In the genomic region with DNA sequence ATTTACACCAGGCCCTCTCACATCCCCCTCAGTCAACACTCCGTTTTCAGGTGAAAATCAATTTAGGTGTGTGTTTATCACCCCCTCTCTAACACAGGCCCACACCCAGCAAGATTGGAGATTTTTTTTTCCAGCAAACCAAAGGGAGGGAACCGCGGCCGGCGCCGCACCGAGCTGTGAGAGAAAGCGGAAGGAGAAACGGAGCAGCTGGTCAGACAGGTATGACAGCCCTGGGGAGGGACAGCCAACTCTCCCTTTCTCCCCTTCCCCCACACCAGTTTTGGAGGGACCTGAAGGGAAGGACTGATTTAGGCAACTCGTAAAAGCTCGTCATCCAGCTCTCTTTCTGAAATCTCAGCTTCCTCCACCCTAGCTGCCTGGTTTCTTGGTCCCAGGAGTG, we compare ENCODE assay signal across 14 mouse cellular contexts. TPM values are rescaled to one million over a fixed set of nuclear protein-coding genes. Genes with fewer than 3 reads are reported as not detected.
DNase-seq lines count a peak whose midpoint lies in the region; ATAC-seq lines count a peak whose summit lies in the region.
"Had no signal": no experiment of that assay in that cellular context is flagged by ENCODE, and none has a peak within 500 bp of the region (broad histone marks: within the 10 kb centered on the region; RNA-seq: fewer than 3 reads in every experiment).

No protein-coding gene starts in this region.

- H3K9ac ChIP-seq in liver, embryonic 11.5 days (ENCODE audit: low read depth, low read length): no peak overlapping the region
- no peak overlapping the region for H3K9ac ChIP-seq in lung, embryonic 15.5 days
- no peak overlapping the region for H3K9ac ChIP-seq in forebrain, embryonic 14.5 days (ENCODE audit: low read length)

- WGBS in liver, embryonic 11.5 days: 14% methylated on average over 11 of the region's 11 CpGs
- WGBS in lung, embryonic 15.5 days: 19% methylated on average over 11 of the region's 11 CpGs
- 46% methylated on average over 11 of the region's 11 CpGs for WGBS in forebrain, embryonic 14.5 days

- H3K4me1 ChIP-seq in liver, embryonic 11.5 days (replicated peaks; ENCODE audit: control insufficient read depth, insufficient read depth, low read length): peaks cover 7% of the 10 kb centered on the region
- H3K4me1 ChIP-seq in lung, embryonic 15.5 days: peaks cover 48% of the 10 kb centered on the region
- no peaks in the 10 kb centered on the region for H3K4me1 ChIP-seq in forebrain, embryonic 14.5 days (ENCODE audit: control insufficient read depth, insufficient read depth, low read length)

- H3K9me3 ChIP-seq in liver, embryonic 11.5 days (ENCODE audit: control insufficient read depth, low read length): no peaks in the 10 kb centered on the region
- no peaks in the 10 kb centered on the region for H3K9me3 ChIP-seq in lung, embryonic 15.5 days
- H3K9me3 ChIP-seq in forebrain, embryonic 14.5 days (replicated peaks; ENCODE audit: control insufficient read depth, low read length): no peaks in the 10 kb centered on the region

- H3K27ac ChIP-seq in liver, embryonic 11.5 days (ENCODE audit: low read depth, low read length): no peak overlapping the region
- H3K27ac ChIP-seq in lung, embryonic 15.5 days: peak overlapping the region; percentile 86
- H3K27ac ChIP-seq in forebrain, embryonic 14.5 days (ENCODE audit: low read depth, low read length): no peak overlapping the region

- peak overlapping the region; percentile 32 for H3K4me2 ChIP-seq in liver, embryonic 11.5 days
- H3K4me2 ChIP-seq in lung, embryonic 15.5 days: 0 out of 2 replicates have a peak overlapping the region, but pooled peaks have one; percentile 9
- H3K4me2 ChIP-seq in forebrain, embryonic 14.5 days (ENCODE audit: low read length): no peak overlapping the region

- H3K36me3 ChIP-seq in liver, embryonic 11.5 days (ENCODE audit: control insufficient read depth, insufficient read depth, low read length): no peaks in the 10 kb centered on the region
- H3K36me3 ChIP-seq in lung, embryonic 15.5 days: no peaks in the 10 kb centered on the region
- no peaks in the 10 kb centered on the region for H3K36me3 ChIP-seq in forebrain, embryonic 14.5 days (ENCODE audit: control insufficient read depth, insufficient read depth, low read length)

- ATAC-seq in liver, embryonic 11.5 days (replicated peaks; ENCODE audit: low FRiP score): no peak
- no peak for ATAC-seq in lung, embryonic 15.5 days (ENCODE audit: borderline replicate concordance, extremely low read depth, low FRiP score, low TSS enrichment)
- ATAC-seq in forebrain, embryonic 14.5 days: no peak
- ATAC-seq: CD4-positive, CD25-positive, alpha-beta regulatory T cell, adult 4 months; midbrain, embryonic 16.5 days had no signal

- no peak for DNase-seq in liver, embryonic 11.5 days (ENCODE audit: low spot score)
- no peak for DNase-seq in liver
- DNase-seq in kidney, postnatal 10 days: peak; percentile 50
- peak; percentile 76 to 77 for DNase-seq in urinary bladder, postnatal 36 days (ENCODE audit: low spot score in 2 of 2)
- DNase-seq in cerebellum, adult 18-20 months: no peak
- DNase-seq in left cerebral cortex, adult 8-10 months (ENCODE audit: low spot score in 2 of 2): no peak
- no peak for DNase-seq in forebrain, embryonic 14.5 days (ENCODE audit: low spot score)
- DNase-seq: cerebellum, adult 2 months had no signal

- H3K4me3 ChIP-seq in liver, embryonic 11.5 days (ENCODE audit: low read depth, low read length): no peak overlapping the region
- no peak overlapping the region for H3K4me3 ChIP-seq in lung, embryonic 15.5 days
- H3K4me3 ChIP-seq in forebrain, embryonic 14.5 days (ENCODE audit: low read depth, low read length): no peak overlapping the region

- H3K27me3 ChIP-seq in liver, embryonic 11.5 days (replicated peaks; ENCODE audit: control insufficient read depth, insufficient read depth, low read length): peaks cover 50% of the 10 kb centered on the region
- H3K27me3 ChIP-seq in lung, embryonic 15.5 days: peaks cover 44% of the 10 kb centered on the region
- peaks cover 27% of the 10 kb centered on the region for H3K27me3 ChIP-seq in forebrain, embryonic 14.5 days (replicated peaks; ENCODE audit: control insufficient read depth, insufficient read depth, low read length)

RNA-seq across cellular contexts. Expression of a gene that starts 2.0 kb away (rescaled TPM):
- 103 TPM in 2 replicates for polyA plus RNA-seq in liver, embryonic 11.5 days (2014; fragmentation: Nextera tagmentation; extraction: Ambion mirVana)
- 307 and 345 TPM in 2 replicates for polyA plus RNA-seq in lung, embryonic 15.5 days (2015; fragmentation: Nextera tagmentation; extraction: Ambion mirVana)
- under 1 TPM; 0.17 to 0.95 (median 0.23) TPM for total RNA-seq in left cerebral cortex, adult 8-10 months (2022)
- polyA plus RNA-seq in forebrain, embryonic 14.5 days (2014; fragmentation: Nextera tagmentation; extraction: Ambion mirVana): 2.7 and 3.7 TPM in 2 replicates

RNA-seq across cellular contexts. Expression of a gene that starts 21.7 kb away (rescaled TPM):
- polyA plus RNA-seq in liver, embryonic 11.5 days (2014; fragmentation: Nextera tagmentation; extraction: Ambion mirVana): 110 and 113 TPM in 2 replicates
- 221 and 264 TPM in 2 replicates for polyA plus RNA-seq in lung, embryonic 15.5 days (2015; fragmentation: Nextera tagmentation; extraction: Ambion mirVana)
- 1 to 10 TPM in 2 of 4 experiments, under 1 TPM in 2; 0.26 to 2.5 (median 1.3) TPM for total RNA-seq in left cerebral cortex, adult 8-10 months (2022)
- 5.6 and 7.1 TPM in 2 replicates for polyA plus RNA-seq in forebrain, embryonic 14.5 days (2014; fragmentation: Nextera tagmentation; extraction: Ambion mirVana)

RNA-seq across cellular contexts. Expression of a gene that starts 52.2 kb away (rescaled TPM):
- polyA plus RNA-seq in liver, embryonic 11.5 days (2014; fragmentation: Nextera tagmentation; extraction: Ambion mirVana): not detected in 2 replicates
- 0.22 TPM in 1 of 2 replicates, not detected in the other for polyA plus RNA-seq in lung, embryonic 15.5 days (2015; fragmentation: Nextera tagmentation; extraction: Ambion mirVana)
- total RNA-seq in left cerebral cortex, adult 8-10 months (2022): not detected
- polyA plus RNA-seq in forebrain, embryonic 14.5 days (2014; fragmentation: Nextera tagmentation; extraction: Ambion mirVana): not detected in 2 replicates
- total RNA-seq: adrenal gland, postnatal 4 days had no signal
- polyA plus RNA-seq: CD4-positive, CD25-positive, alpha-beta regulatory T cell, adult 4 months; cerebellum, adult 2 months; heart, embryonic 14.5 days; limb, embryonic 11.5 days; midbrain, embryonic 16.5 days had no signal

Comparison
In these comparisons a context has a peak if more than half of its experiments do, and no peak if none do; other contexts are left out.
1. DNase-seq: peak in kidney, postnatal 10 days (single experiment) and urinary bladder, postnatal 36 days (2 of 2); none in liver, embryonic 11.5 days (single experiment), liver (single experiment), cerebellum, adult 18-20 months (0 of 2), left cerebral cortex, adult 8-10 months (0 of 2) and forebrain, embryonic 14.5 days (single experiment).
2. RNA of a gene that starts 2.0 kb away (polyA plus RNA-seq): 307 to 345 TPM in lung, embryonic 15.5 days and 103 TPM in liver, embryonic 11.5 days; 2.7 to 3.7 TPM in forebrain, embryonic 14.5 days; every median in the first group is over 10 times any median in the second.
3. RNA of a gene that starts 21.7 kb away (polyA plus RNA-seq): 221 to 264 TPM in lung, embryonic 15.5 days and 110 to 113 TPM in liver, embryonic 11.5 days; 5.6 to 7.1 TPM in forebrain, embryonic 14.5 days; every median in the first group is over 10 times any median in the second.